Comparison of ENCODE assay signal across 10 mouse cellular contexts in genomic region chr16:50753046-50753445, GRCm38 (mm10).
A peak's percentile ranks its signal among the peaks of the same experiment; 100 is the strongest.
DNase-seq lines count a peak whose midpoint lies in the region; ATAC-seq and TF ChIP-seq lines count a peak whose summit lies in the region.
"Had no signal": no experiment of that assay in that cellular context is flagged by ENCODE, and none has a peak within 500 bp of the region (broad histone marks: within the 10 kb centered on the region; RNA-seq: fewer than 3 reads in every experiment).

No protein-coding gene starts in this region.

- no peak for TF ChIP-seq CTCF in lung, postnatal 0 days (IDR thresholded peaks at IDR 0.05)
- TF ChIP-seq CTCF in stomach, postnatal 0 days (IDR thresholded peaks at IDR 0.05; ENCODE audit: low read depth) = no peak

- peaks cover 15% of the 10 kb centered on the region for H3K4me1 ChIP-seq in heart, embryonic 11.5 days (ENCODE audit: control insufficient read depth, insufficient read depth, low read length)
- peaks cover 6% of the 10 kb centered on the region; the same call in 1 of the 2 replicates for H3K4me1 ChIP-seq in lung, postnatal 0 days (ENCODE audit: insufficient read depth, low read depth, low read length)
- H3K4me1 ChIP-seq in heart, embryonic 16.5 days (ENCODE audit: control insufficient read depth, insufficient read depth, low read length) = peaks cover 28% of the 10 kb centered on the region
- no peaks in the 10 kb centered on the region for H3K4me1 ChIP-seq in stomach, postnatal 0 days (replicated peaks; ENCODE audit: control insufficient read depth, insufficient read depth)
- H3K4me1 ChIP-seq: hindbrain, embryonic 13.5 days had no signal

- no peak for DNase-seq in heart, postnatal 36 days
- DNase-seq in lung, postnatal 0 days (ENCODE audit: low spot score) = peak; percentile 11
- no peak for DNase-seq in lung, adult 18-20 months
- DNase-seq in stomach, postnatal 0 days (ENCODE audit: low spot score) = no peak
- no peak for DNase-seq in layer of hippocampus, adult 18-20 months (ENCODE audit: low spot score in 2 of 2)
- DNase-seq: thymus, postnatal 36 days had no signal

- H3K9me3 ChIP-seq in heart, embryonic 11.5 days (replicated peaks; ENCODE audit: control insufficient read depth, low read length) = no peaks in the 10 kb centered on the region
- no peaks in the 10 kb centered on the region for H3K9me3 ChIP-seq in lung, postnatal 0 days (ENCODE audit: low read length)
- no peaks in the 10 kb centered on the region for H3K9me3 ChIP-seq in heart, embryonic 16.5 days (replicated peaks; ENCODE audit: control insufficient read depth, low read length)
- no peaks in the 10 kb centered on the region for H3K9me3 ChIP-seq in stomach, postnatal 0 days (ENCODE audit: control insufficient read depth, low read length)
- H3K9me3 ChIP-seq: hindbrain, embryonic 13.5 days had no signal

- H3K4me3 ChIP-seq in heart, embryonic 11.5 days (ENCODE audit: low read depth, low read length) = no peak overlapping the region
- no peak overlapping the region for H3K4me3 ChIP-seq in lung, postnatal 0 days (ENCODE audit: low read depth, low read length)
- H3K4me3 ChIP-seq in heart, embryonic 16.5 days (ENCODE audit: low read length) = no peak overlapping the region
- no peak overlapping the region for H3K4me3 ChIP-seq in stomach, postnatal 0 days (ENCODE audit: low read depth, low read length)
- H3K4me3 ChIP-seq: hindbrain, embryonic 13.5 days had no signal

- intact Hi-C loops in heart, postnatal 36 days (cut with DNase I) = no loop called here

- 60% methylated on average over 11 of the region's 11 CpGs for WGBS in heart, embryonic 11.5 days (ENCODE audit: insufficient replicate concordance)
- 67% methylated on average over 11 of the region's 11 CpGs for WGBS in lung, postnatal 0 days
- WGBS in heart, embryonic 16.5 days = 43% methylated on average over 11 of the region's 11 CpGs
- 80% methylated on average over 11 of the region's 11 CpGs for WGBS in stomach, postnatal 0 days

- no peak overlapping the region for H3K4me2 ChIP-seq in heart, embryonic 11.5 days
- H3K4me2 ChIP-seq in lung, postnatal 0 days (replicated peaks; ENCODE audit: low read depth, low read length) = no peak overlapping the region
- peak overlapping the region; percentile 38 for H3K4me2 ChIP-seq in heart, embryonic 16.5 days (ENCODE audit: low read depth, low read length)
- no peak overlapping the region for H3K4me2 ChIP-seq in stomach, postnatal 0 days (replicated peaks; ENCODE audit: low read depth)
- H3K4me2 ChIP-seq: hindbrain, embryonic 13.5 days had no signal

- no peaks in the 10 kb centered on the region for H3K27me3 ChIP-seq in heart, embryonic 11.5 days (ENCODE audit: control insufficient read depth, insufficient read depth, low read length)
- no peaks in the 10 kb centered on the region for H3K27me3 ChIP-seq in lung, postnatal 0 days (replicated peaks; ENCODE audit: insufficient read depth, low read length)
- H3K27me3 ChIP-seq in heart, embryonic 16.5 days (ENCODE audit: control insufficient read depth, insufficient read depth, low read length) = no peaks in the 10 kb centered on the region
- no peaks in the 10 kb centered on the region for H3K27me3 ChIP-seq in stomach, postnatal 0 days (ENCODE audit: control insufficient read depth, insufficient read depth, low read length)
- H3K27me3 ChIP-seq: hindbrain, embryonic 13.5 days had no signal

- ATAC-seq in heart, embryonic 11.5 days (replicated peaks; ENCODE audit: insufficient number of reproducible peaks, low FRiP score, low TSS enrichment) = no peak
- no peak for ATAC-seq in lung, postnatal 0 days
- ATAC-seq in heart, embryonic 16.5 days (replicated peaks; ENCODE audit: extremely low read depth, insufficient read depth, low FRiP score) = peak; percentile 53
- no peak for ATAC-seq in stomach, postnatal 0 days (ENCODE audit: low FRiP score, low TSS enrichment)
- ATAC-seq in megakaryocyte, adult 5-6 weeks (ENCODE audit: poor library complexity, severe bottlenecking) = no peak; the same call in 1 of the 2 replicates

- H3K27ac ChIP-seq in heart, embryonic 11.5 days (ENCODE audit: low read depth, low read length) = peak overlapping the region; percentile 86
- H3K27ac ChIP-seq in lung, postnatal 0 days (ENCODE audit: low read length) = peak overlapping the region; percentile 27; the same call in 1 of the 2 replicates
- H3K27ac ChIP-seq in heart, embryonic 16.5 days (ENCODE audit: low read length) = peak overlapping the region; percentile 91
- H3K27ac ChIP-seq in stomach, postnatal 0 days (replicated peaks) = peak overlapping the region; percentile 19; the same call in 1 of the 2 replicates
- H3K27ac ChIP-seq: hindbrain, embryonic 13.5 days had no signal

- TF ChIP-seq EP300 in lung, postnatal 0 days (IDR thresholded peaks at IDR 0.05) = no peak
- TF ChIP-seq EP300 in stomach, postnatal 0 days (optimal IDR thresholded peaks at IDR 0.05) = no peak

- H3K9ac ChIP-seq in heart, embryonic 11.5 days (ENCODE audit: low read depth, low read length) = no peak overlapping the region
- no peak overlapping the region for H3K9ac ChIP-seq in lung, postnatal 0 days (replicated peaks; ENCODE audit: low read depth)
- no peak overlapping the region for H3K9ac ChIP-seq in heart, embryonic 16.5 days (ENCODE audit: low read length)
- H3K9ac ChIP-seq in stomach, postnatal 0 days (ENCODE audit: low read length) = no peak overlapping the region
- H3K9ac ChIP-seq: hindbrain, embryonic 13.5 days had no signal

- no peaks in the 10 kb centered on the region for H3K36me3 ChIP-seq in heart, embryonic 11.5 days (ENCODE audit: control insufficient read depth, insufficient read depth, low read length)
- H3K36me3 ChIP-seq in lung, postnatal 0 days (ENCODE audit: insufficient read depth, low read length) = no peaks in the 10 kb centered on the region
- no peaks in the 10 kb centered on the region for H3K36me3 ChIP-seq in heart, embryonic 16.5 days (ENCODE audit: control insufficient read depth, insufficient read depth)
- no peaks in the 10 kb centered on the region for H3K36me3 ChIP-seq in stomach, postnatal 0 days (ENCODE audit: control insufficient read depth, insufficient read depth, low read length)
- H3K36me3 ChIP-seq: hindbrain, embryonic 13.5 days had no signal

Comparison
In these comparisons a context has a peak if more than half of its experiments do, and no peak if none do; other contexts are left out.
1. H3K27ac ChIP-seq: peak in every context shown above with its lines; median percentile 91 in heart, embryonic 16.5 days; 86 in heart, embryonic 11.5 days; 27 in lung, postnatal 0 days; 19 in stomach, postnatal 0 days.